ENCODE assay signal across 8 mouse cellular contexts in the genomic region with DNA sequence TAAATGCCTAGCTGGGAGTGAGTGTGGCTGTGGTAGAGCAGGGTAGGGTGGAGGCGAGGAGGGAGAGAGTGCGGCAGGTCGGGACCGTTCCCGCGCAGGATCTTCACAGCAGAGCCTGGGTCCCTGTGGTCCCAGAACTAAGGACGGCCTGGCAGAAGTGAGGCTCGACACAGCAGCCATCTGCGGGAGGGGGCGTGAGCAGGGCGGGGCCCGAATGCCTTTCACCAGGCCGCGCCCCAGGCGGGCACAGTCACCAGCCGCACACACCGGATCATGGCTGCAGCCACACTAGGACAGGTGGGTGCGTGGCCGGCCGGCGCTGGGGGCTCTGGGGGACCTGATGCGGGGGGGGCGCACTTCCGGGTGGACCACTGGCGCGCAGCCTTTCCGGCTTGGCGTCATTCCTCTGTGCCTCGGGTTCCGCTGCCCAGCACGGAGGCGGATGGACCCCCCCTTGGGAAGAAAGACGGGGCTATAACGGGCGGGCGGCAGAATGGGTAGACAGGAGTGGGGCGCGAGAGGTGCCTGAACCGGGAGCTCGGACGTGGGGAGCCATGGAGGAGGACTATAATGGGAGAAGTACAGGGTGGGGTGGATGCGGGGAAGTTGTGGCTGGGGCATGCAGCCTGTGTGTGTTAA. TPM values are rescaled to one million over a fixed set of nuclear protein-coding genes. Genes with fewer than 3 reads are reported as not detected.
A peak's percentile ranks its signal among the peaks of the same experiment; 100 is the strongest.
DNase-seq lines count a peak whose midpoint lies in the region; ATAC-seq and TF ChIP-seq lines count a peak whose summit lies in the region.

A gene (plus strand): TSS at position 51 of the 639 bp plus-strand sequence.

- 0 out of 2 replicates have a peak, but pooled peaks have one; percentile 44 for TF ChIP-seq POLR2A in heart, adult 2 months (IDR thresholded peaks at IDR 0.05; ENCODE audit: insufficient read depth, low read depth, low read length)
- no peak for TF ChIP-seq POLR2A in kidney, adult 2 months (IDR thresholded peaks at IDR 0.05; ENCODE audit: low read depth, low read length)
- peak; percentile 13; the same call in 1 of the 2 replicates for TF ChIP-seq POLR2A in small intestine, adult 2 months (IDR thresholded peaks at IDR 0.05; ENCODE audit: low read depth, low read length)

- no peaks in the 10 kb centered on the region for H3K27me3 ChIP-seq in embryonic facial prominence, embryonic 14.5 days (replicated peaks; ENCODE audit: control insufficient read depth, insufficient read depth, low read length)
- no peaks in the 10 kb centered on the region for H3K27me3 ChIP-seq in heart, adult 2 months (ENCODE audit: control insufficient read depth, insufficient read depth, low read length)
- H3K27me3 ChIP-seq in kidney, adult 2 months (replicated peaks; ENCODE audit: control insufficient read depth, insufficient read depth, low read length) = no peaks in the 10 kb centered on the region
- no peaks in the 10 kb centered on the region for H3K27me3 ChIP-seq in limb, embryonic 11.5 days (ENCODE audit: control insufficient read depth, insufficient read depth, low read length)
- peaks cover 3% of the 10 kb centered on the region; the same call in 1 of the 2 replicates for H3K27me3 ChIP-seq in midbrain, embryonic 12.5 days
- no peaks in the 10 kb centered on the region for H3K27me3 ChIP-seq in small intestine, adult 2 months (ENCODE audit: control insufficient read depth, insufficient read depth, low read length)

- peak within 1 kb of the TSS; percentile 83 for H3K4me2 ChIP-seq in embryonic facial prominence, embryonic 14.5 days (ENCODE audit: low read depth, low read length)
- peak within 1 kb of the TSS; percentile 82 for H3K4me2 ChIP-seq in limb, embryonic 11.5 days (ENCODE audit: low read depth, severe bottlenecking)
- peak within 1 kb of the TSS; percentile 80 for H3K4me2 ChIP-seq in midbrain, embryonic 12.5 days (replicated peaks)

- no peaks in the 10 kb centered on the region for H3K36me3 ChIP-seq in embryonic facial prominence, embryonic 14.5 days (ENCODE audit: control insufficient read depth, insufficient read depth, low read length)
- H3K36me3 ChIP-seq in heart, adult 2 months (ENCODE audit: control insufficient read depth, insufficient read depth, low read length) = no peaks in the 10 kb centered on the region
- H3K36me3 ChIP-seq in kidney, adult 2 months (ENCODE audit: control insufficient read depth, insufficient read depth, low read length) = no peaks in the 10 kb centered on the region
- no peaks in the 10 kb centered on the region for H3K36me3 ChIP-seq in limb, embryonic 11.5 days (ENCODE audit: control insufficient read depth, insufficient read depth, low read length)
- no peaks in the 10 kb centered on the region for H3K36me3 ChIP-seq in midbrain, embryonic 12.5 days
- H3K36me3 ChIP-seq in small intestine, adult 2 months (ENCODE audit: control insufficient read depth, insufficient read depth, low read length) = peaks cover 17% of the 10 kb centered on the region

- peak; percentile 62 for ATAC-seq in embryonic facial prominence, embryonic 14.5 days (ENCODE audit: low read depth)
- ATAC-seq in limb, embryonic 11.5 days (ENCODE audit: insufficient number of reproducible peaks, low FRiP score, low TSS enrichment, low read depth) = peak; percentile 69
- ATAC-seq in midbrain, embryonic 12.5 days (ENCODE audit: low FRiP score, low read depth) = peak; percentile 80

- intact Hi-C loops in heart, adult 2 months (cut with DNase I) = loop anchor here (2.0 kb wide), 1 partner anchor 19 kb away; no protein-coding TSS in a partner anchor

- no peaks in the 10 kb centered on the region for H3K9me3 ChIP-seq in embryonic facial prominence, embryonic 14.5 days (ENCODE audit: control insufficient read depth, low read length)
- no peaks in the 10 kb centered on the region for H3K9me3 ChIP-seq in limb, embryonic 11.5 days (ENCODE audit: control insufficient read depth, low read length)
- no peaks in the 10 kb centered on the region for H3K9me3 ChIP-seq in midbrain, embryonic 12.5 days

- H3K4me3 ChIP-seq in embryonic facial prominence, embryonic 14.5 days (ENCODE audit: low read depth, low read length) = peak within 1 kb of the TSS; percentile 73
- H3K4me3 ChIP-seq in heart, adult 2 months = peak within 1 kb of the TSS; percentile 59
- H3K4me3 ChIP-seq in kidney, adult 2 months (ENCODE audit: insufficient read depth, low read depth, low read length) = peak within 1 kb of the TSS; percentile 68
- H3K4me3 ChIP-seq in limb, embryonic 11.5 days (ENCODE audit: low read depth, low read length) = peak within 1 kb of the TSS; percentile 74
- peak within 1 kb of the TSS; percentile 72 for H3K4me3 ChIP-seq in midbrain, embryonic 12.5 days
- peak within 1 kb of the TSS; percentile 80 for H3K4me3 ChIP-seq in small intestine, adult 2 months (ENCODE audit: low read depth, low read length)

- H3K27ac ChIP-seq in embryonic facial prominence, embryonic 14.5 days (replicated peaks; ENCODE audit: low read depth, low read length) = peak within 1 kb of the TSS; percentile 88
- peak within 1 kb of the TSS; percentile 83 for H3K27ac ChIP-seq in heart, adult 2 months
- H3K27ac ChIP-seq in kidney, adult 2 months (ENCODE audit: insufficient read depth, low read depth, low read length) = peak within 1 kb of the TSS; percentile 84
- peak within 1 kb of the TSS; percentile 82 for H3K27ac ChIP-seq in limb, embryonic 11.5 days (replicated peaks; ENCODE audit: low read depth, low read length)
- peak within 1 kb of the TSS; percentile 88 for H3K27ac ChIP-seq in midbrain, embryonic 12.5 days (replicated peaks)
- H3K27ac ChIP-seq in small intestine, adult 2 months (ENCODE audit: insufficient read depth, low read depth, low read length) = peak within 1 kb of the TSS; percentile 73

- peaks cover 26% of the 10 kb centered on the region for H3K4me1 ChIP-seq in embryonic facial prominence, embryonic 14.5 days (ENCODE audit: control insufficient read depth, insufficient read depth, low read length)
- peaks cover 6% of the 10 kb centered on the region for H3K4me1 ChIP-seq in heart, adult 2 months (ENCODE audit: control insufficient read depth, insufficient read depth, low read length)
- peaks cover 35% of the 10 kb centered on the region for H3K4me1 ChIP-seq in kidney, adult 2 months (ENCODE audit: control insufficient read depth, insufficient read depth, low read length)
- H3K4me1 ChIP-seq in limb, embryonic 11.5 days (ENCODE audit: control insufficient read depth, insufficient read depth, low read length) = peaks cover 18% of the 10 kb centered on the region
- peaks cover 33% of the 10 kb centered on the region for H3K4me1 ChIP-seq in midbrain, embryonic 12.5 days
- H3K4me1 ChIP-seq in small intestine, adult 2 months (ENCODE audit: control insufficient read depth, insufficient read depth, insufficient read length, low read length) = peaks cover 27% of the 10 kb centered on the region

- 0 out of 2 replicates have a peak, but pooled peaks have one; percentile 9 for TF ChIP-seq EP300 in heart, adult 2 months (IDR thresholded peaks at IDR 0.05; ENCODE audit: insufficient read depth, low read depth, low read length)

- DNase-seq in 416B (ENCODE audit: low read depth) = peak; percentile 85
- peak; percentile 43 to 57 for DNase-seq in adrenal gland, postnatal 4 days (ENCODE audit: low spot score in 2 of 2)
- peak; percentile 88 for DNase-seq in embryonic facial prominence, embryonic 14.5 days (ENCODE audit: low spot score)
- DNase-seq in heart, adult 2 months = peak; percentile 86
- peak; percentile 82 for DNase-seq in kidney, adult 2 months
- peak; percentile 84 for DNase-seq in limb, embryonic 11.5 days (ENCODE audit: low spot score)

- H3K9ac ChIP-seq in embryonic facial prominence, embryonic 14.5 days (ENCODE audit: low read depth, low read length) = peak within 1 kb of the TSS; percentile 84
- peak within 1 kb of the TSS; percentile 89 for H3K9ac ChIP-seq in heart, adult 2 months (ENCODE audit: low read depth, low read length)
- peak within 1 kb of the TSS; percentile 87 for H3K9ac ChIP-seq in limb, embryonic 11.5 days (ENCODE audit: low read length)
- peak within 1 kb of the TSS; percentile 80 for H3K9ac ChIP-seq in midbrain, embryonic 12.5 days (replicated peaks)

- H3K79me2 ChIP-seq in heart, adult 2 months (replicated peaks; ENCODE audit: control insufficient read depth, insufficient read depth, low read length) = no peaks in the 10 kb centered on the region

- TF ChIP-seq CTCF in heart, adult 2 months (IDR thresholded peaks at IDR 0.05) = no peak
- TF ChIP-seq CTCF in kidney, adult 2 months (conservative IDR thresholded peaks at IDR 0.05; ENCODE audit: insufficient read depth, insufficient read length, low read depth, low read length) = no peak
- no peak for TF ChIP-seq CTCF in small intestine, adult 2 months (IDR thresholded peaks at IDR 0.05; ENCODE audit: extremely low read depth, insufficient read length, insufficient replicate concordance, low read depth, low read length)

- 1% methylated on average over 30 of the region's 42 CpGs for WGBS in embryonic facial prominence, embryonic 14.5 days
- WGBS in heart, adult 2 months = 2% methylated on average over 42 of the region's 42 CpGs
- 12% methylated on average over 40 of the region's 42 CpGs for WGBS in kidney, adult 2 months
- 1% methylated on average over 42 of the region's 42 CpGs for WGBS in limb, embryonic 11.5 days
- under 1% methylated on average over 42 of the region's 42 CpGs for WGBS in midbrain, embryonic 12.5 days
- WGBS in small intestine, adult 2 months = 2% methylated on average over 41 of the region's 42 CpGs

RNA-seq across cellular contexts. Expression of the gene that starts here (rescaled TPM):
- total RNA-seq in adrenal gland, postnatal 4 days (2021) = 10 to 100 TPM; 96.4 to 96.5 TPM
- 50.1 and 51.0 TPM in 2 replicates for polyA plus RNA-seq in embryonic facial prominence, embryonic 14.5 days (2014; fragmentation: Nextera tagmentation; extraction: Ambion mirVana)
- 100 to 1,000 TPM; 219 to 306 TPM for total RNA-seq in heart, adult 2 months (2021)
- polyA plus RNA-seq in heart, adult 2 months (2012; rRNA removed) = 142 and 198 TPM in 2 replicates
- polyA plus RNA-seq in kidney, adult 2 months (2012; rRNA removed) = 185 and 188 TPM in 2 replicates
- 50.7 and 54.2 TPM in 2 replicates for polyA plus RNA-seq in limb, embryonic 11.5 days (2014; fragmentation: Nextera tagmentation; extraction: Ambion mirVana)
- 23.2 and 23.8 TPM in 2 replicates for polyA plus RNA-seq in midbrain, embryonic 12.5 days (2016; fragmentation: Nextera tagmentation; extraction: Ambion mirVana)
- polyA plus RNA-seq in small intestine, adult 2 months (2012; rRNA removed) = 26.3 and 41.8 TPM in 2 replicates

Comparison
In these comparisons a context has a peak if more than half of its experiments do, and no peak if none do; other contexts are left out.
1. Peak in every context shown above with its lines: DNase-seq, ATAC-seq, H3K4me3 ChIP-seq and H3K27ac ChIP-seq.